Mouse (Mus musculus) cerebellum, adult 2 months (tissue): ENCODE data around the gene Bbs9. TPM values are rescaled to one million over a fixed set of nuclear protein-coding genes. Genes with fewer than 3 reads are reported as not detected.
A peak's percentile ranks its signal among the peaks of the same experiment; 100 is the strongest.

Experiments used
- DNase-seq, 2 experiments: peaks; one replicate each; pipeline ENCODE4 v3.0.0; 2021
- H3K27ac ChIP-seq: fragments of 200-500 bp; 2 replicates; pipeline ENCODE4 v1.5.1; 2012; ENCODE audit warnings: low read length, control low read depth, inconsistent platforms; ENCODE audit not compliant: insufficient read depth
- H3K27me3 ChIP-seq: fragments of 200-500 bp; 2 replicates; pipeline ENCODE4 v1.6.1; 2012; ENCODE audit warnings: inconsistent platforms, mild to moderate bottlenecking, low read length, moderate library complexity; ENCODE audit not compliant: control insufficient read depth, insufficient read depth
- H3K4me1 ChIP-seq: fragments of 200-500 bp; 2 replicates; pipeline ENCODE4 v1.6.1; 2011; ENCODE audit warnings: low read length; ENCODE audit not compliant: control insufficient read depth, insufficient read depth
- H3K4me3 ChIP-seq: fragments of 200-500 bp; replicated peaks from 2 replicates; pipeline ENCODE3; 2011; ENCODE audit warnings: mild to moderate bottlenecking, low read depth, low read length, control low read depth; ENCODE audit not compliant: insufficient read depth
- CTCF ChIP-seq: fragments of 200-500 bp; IDR thresholded peaks from 2 replicates; pipeline ENCODE4 v1.5.1; 2011; ENCODE audit warnings: low read depth, mild to moderate bottlenecking, control low read depth, low read length, moderate library complexity, borderline replicate concordance; ENCODE audit not compliant: insufficient read depth
- POLR2A ChIP-seq: fragments of 200-500 bp; IDR thresholded peaks from 2 replicates; pipeline ENCODE4 v1.6.1; 2011; ENCODE audit warnings: low read length, control low read depth, borderline replicate concordance; ENCODE audit not compliant: insufficient read depth
- WGBS: fragments of 180-500 bp; shearing (Covaris S2); methylation state at CpG from one replicate; pipeline ENCODE4 v1.1.7; 2018; 5-methylcytosine and 5-hydroxymethylcytosine counted together
- polyA plus RNA-seq: library from polyadenylated mRNA; depleted of rRNA; stranded (reverse); fragments of >200 nt; gene quantifications from 2 replicates; pipeline ENCODE4 v1.2.3, GENCODE M21; 2012

The Bbs9 gene
- polyA plus RNA-seq, 1 experiment, result 15.4 TPM

DNA sequence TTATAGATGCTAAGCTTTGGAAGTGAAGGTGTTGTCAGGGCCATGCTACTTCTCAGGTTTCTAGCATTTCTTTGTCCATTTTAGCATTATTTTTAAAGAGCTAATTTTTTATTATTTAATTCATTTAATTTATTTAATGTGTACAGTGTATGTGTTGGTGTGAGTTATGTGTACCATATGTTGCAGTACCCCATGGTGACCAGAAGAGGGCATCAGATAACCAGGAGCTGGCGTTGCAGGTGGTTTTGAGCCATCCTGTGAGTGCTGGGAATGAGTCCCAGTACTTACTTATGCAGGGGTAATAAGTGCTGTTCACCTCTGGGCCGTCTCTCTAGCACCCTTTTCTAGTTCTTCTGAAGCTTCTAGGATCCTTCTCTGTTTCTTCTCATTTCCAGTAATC is 19.6 kb downstream of the Bbs9 start:
- no peaks in the 10 kb centered on the region for H3K27me3 ChIP-seq
- DNase-seq, result no peak
- H3K4me1 ChIP-seq, result no peaks in the 10 kb centered on the region
- no peak overlapping the region for H3K4me3 ChIP-seq
- WGBS, result 85% methylated on average over 2 of the region's 2 CpGs
- TF ChIP-seq CTCF (no peak; the same call in 1 of the 2 replicates), POLR2A (no peak)
- no peak overlapping the region for H3K27ac ChIP-seq

DNA sequence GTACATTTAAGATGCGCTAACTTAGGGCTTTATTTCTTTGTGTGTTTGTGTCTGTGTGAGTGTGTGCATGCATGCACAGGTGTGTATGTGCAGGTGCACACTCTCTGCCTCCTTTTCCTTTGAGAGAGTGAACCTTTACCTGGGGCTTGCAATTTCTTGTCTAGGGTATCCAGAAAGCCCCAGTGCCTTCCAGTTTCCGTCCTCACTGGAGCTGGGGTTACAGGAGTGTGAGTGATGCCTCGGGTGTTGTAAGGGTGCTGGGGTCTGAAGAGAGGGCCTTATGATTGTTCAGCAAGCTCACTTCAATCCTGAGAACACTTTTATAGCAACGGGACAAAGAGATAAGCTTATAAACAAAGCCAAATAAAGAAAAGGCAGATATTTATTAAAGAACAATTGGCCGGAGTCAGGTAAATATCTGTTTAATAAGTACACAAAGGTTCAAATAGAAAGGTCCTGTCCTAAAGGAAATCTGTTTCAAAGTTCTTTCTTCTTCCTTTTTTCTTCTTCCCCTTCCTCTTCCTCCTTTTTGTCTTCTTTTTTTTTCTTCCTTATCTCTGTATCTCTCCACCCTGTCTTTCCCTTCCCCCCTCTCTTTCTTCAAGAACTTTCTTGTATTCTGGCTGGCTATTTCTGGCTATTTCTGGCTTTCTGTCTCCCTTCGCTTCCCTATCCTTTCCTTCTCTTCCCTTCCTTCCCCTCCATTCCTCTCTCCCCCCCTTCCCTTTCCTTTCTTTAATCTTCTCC is 21.7 kb downstream of the Bbs9 start:
- TF ChIP-seq POLR2A (no peak), CTCF (no peak)
- no peak for DNase-seq
- H3K4me1 ChIP-seq, result no peaks in the 10 kb centered on the region
- H3K27ac ChIP-seq, result no peak overlapping the region
- WGBS, result 88% methylated on average over 6 of the region's 6 CpGs
- H3K27me3 ChIP-seq, result no peaks in the 10 kb centered on the region
- H3K4me3 ChIP-seq, result no peak overlapping the region

DNA sequence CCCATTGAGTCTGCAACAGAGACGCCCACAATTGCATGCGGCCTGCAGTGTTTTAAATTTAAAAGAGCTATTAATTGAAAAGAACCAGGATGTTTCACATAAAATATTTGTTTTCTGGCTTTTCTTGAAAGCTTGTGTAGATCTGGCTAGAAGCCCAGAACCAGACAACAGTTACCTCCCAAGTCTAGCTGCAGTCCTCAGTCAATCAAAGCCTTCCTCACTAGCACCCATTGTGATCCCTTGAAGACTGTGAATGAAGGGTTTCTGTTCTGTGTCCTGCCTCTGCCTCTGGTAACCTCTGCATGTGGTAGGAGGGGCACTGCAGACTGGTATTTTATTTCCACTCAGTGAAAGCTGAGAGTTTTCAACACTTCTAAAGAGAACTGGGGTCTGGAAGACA is 27.5 kb downstream of the Bbs9 start:
- no peak for DNase-seq
- no peak overlapping the region for H3K27ac ChIP-seq
- no peak overlapping the region for H3K4me3 ChIP-seq
- no peaks in the 10 kb centered on the region for H3K27me3 ChIP-seq
- no peaks in the 10 kb centered on the region for H3K4me1 ChIP-seq
- 83% methylated on average over 2 of the region's 2 CpGs for WGBS
- TF ChIP-seq CTCF (no peak), POLR2A (no peak)

DNA sequence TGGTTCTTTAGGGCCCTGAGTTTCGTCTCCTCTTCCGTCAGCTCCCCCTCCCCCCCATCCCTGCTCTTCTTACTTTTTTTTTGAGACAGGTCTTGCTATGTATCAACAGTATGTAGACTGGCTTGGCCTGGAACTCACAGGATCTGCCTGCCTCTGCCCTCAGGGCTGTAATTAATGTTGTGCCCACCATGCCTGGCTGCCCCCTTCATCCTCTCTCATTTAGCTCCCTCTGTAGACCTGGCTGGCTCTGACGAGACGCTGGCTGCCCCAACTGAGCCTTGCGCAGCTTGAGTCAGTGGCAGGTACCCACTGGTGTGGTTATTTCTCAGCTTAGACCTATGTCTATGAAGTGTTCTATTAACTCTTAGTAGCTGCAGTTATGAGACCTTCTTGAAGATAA is 28.1 kb downstream of the Bbs9 start:
- no peaks in the 10 kb centered on the region for H3K27me3 ChIP-seq
- TF ChIP-seq CTCF, result no peak
- no peak for TF ChIP-seq POLR2A
- no peak for DNase-seq
- H3K4me1 ChIP-seq, result no peaks in the 10 kb centered on the region
- H3K4me3 ChIP-seq, result no peak overlapping the region
- no peak overlapping the region for H3K27ac ChIP-seq
- WGBS, result 80% methylated on average over 5 of the region's 5 CpGs

DNA sequence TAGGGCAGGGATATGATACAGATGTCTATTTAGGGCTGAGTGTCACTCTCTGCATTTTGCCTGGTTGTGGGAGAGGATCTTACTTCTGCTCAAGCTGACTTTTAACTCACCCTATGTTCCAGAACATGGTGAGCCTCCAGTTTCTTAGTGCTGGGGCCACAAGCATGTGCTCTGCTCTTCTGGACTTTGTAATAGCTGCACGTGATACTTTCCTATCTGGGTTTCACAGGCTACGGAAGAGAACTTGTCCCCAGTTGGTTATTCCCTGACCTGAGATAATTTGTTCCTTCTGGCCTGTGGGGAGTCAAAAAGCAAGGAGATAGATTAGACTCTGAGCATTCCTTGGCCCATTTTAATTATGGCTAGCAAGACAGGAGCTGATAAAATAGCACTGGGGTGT is 30.1 kb downstream of the Bbs9 start:
- Histone ChIP-seq H3K27ac (no peak overlapping the region), H3K4me1 (no peaks in the 10 kb centered on the region), H3K27me3 (no peaks in the 10 kb centered on the region), H3K4me3 (no peak overlapping the region)
- 92% methylated on average over 2 of the region's 2 CpGs for WGBS
- TF ChIP-seq CTCF, result no peak
- no peak for TF ChIP-seq POLR2A
- DNase-seq, result no peak

DNA sequence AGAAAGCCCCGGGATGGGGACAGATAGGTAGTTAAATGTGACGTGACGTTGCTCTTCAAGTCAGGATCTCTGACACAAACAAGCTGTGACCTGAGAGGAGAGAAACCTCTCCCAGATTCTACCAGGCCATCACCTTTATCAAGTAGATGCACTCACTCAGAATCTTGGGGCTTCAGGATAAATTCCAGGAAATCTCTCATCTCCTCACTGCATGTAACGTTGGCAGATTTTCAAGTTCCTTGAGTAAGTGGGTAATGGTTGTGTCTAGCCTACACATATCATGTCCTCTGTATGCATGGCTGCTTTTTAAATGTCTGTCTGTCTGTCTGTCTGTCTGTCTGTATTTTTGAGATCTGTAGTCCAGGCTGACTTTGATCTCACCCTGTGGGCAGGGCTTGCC is 39.6 kb downstream of the Bbs9 start:
- no peaks in the 10 kb centered on the region for H3K4me1 ChIP-seq
- no peak for DNase-seq
- WGBS, result 96% methylated on average over 4 of the region's 4 CpGs
- H3K27me3 ChIP-seq, result no peaks in the 10 kb centered on the region
- no peak overlapping the region for H3K4me3 ChIP-seq
- TF ChIP-seq CTCF, result no peak
- no peak for TF ChIP-seq POLR2A
- H3K27ac ChIP-seq, result no peak overlapping the region

DNA sequence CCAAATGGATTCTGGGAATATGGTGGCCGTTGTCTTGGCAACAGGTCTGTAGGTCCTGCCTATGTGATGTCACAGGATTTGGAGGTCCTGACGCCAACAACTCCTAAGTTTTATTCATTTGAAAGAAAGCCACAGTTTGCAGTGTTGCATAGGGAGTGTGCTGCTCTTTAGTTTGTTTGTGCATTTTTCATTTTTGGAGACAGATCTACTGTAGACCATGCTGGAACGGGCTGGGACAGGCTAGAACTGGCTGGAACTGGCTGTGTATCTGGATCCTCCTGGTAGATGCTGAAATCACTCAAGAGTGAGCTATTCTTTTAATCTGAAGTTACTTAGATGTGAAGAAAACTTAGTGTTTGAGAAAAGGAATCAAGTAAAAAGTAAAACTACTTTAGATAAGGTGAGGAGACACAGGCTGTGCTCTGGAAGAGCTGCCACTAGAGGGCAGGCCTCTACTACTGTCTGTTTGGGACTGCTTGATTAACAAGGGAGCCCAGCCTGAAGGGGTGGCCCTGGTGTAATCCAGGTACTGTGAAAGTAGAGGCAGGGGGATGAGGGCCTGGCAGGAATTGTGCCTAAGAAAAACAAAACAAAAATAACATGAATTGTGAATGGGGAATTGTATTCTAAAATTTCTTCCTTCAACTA is 43.0 kb downstream of the Bbs9 start:
- TF ChIP-seq POLR2A (no peak), CTCF (peak; percentile 62)
- Histone ChIP-seq H3K4me1 (no peaks in the 10 kb centered on the region), H3K27ac (no peak overlapping the region), H3K4me3 (no peak overlapping the region), H3K27me3 (no peaks in the 10 kb centered on the region)
- DNase-seq, result peak; percentile 17 to 25
- 98% methylated on average over 3 of the region's 3 CpGs for WGBS

DNA sequence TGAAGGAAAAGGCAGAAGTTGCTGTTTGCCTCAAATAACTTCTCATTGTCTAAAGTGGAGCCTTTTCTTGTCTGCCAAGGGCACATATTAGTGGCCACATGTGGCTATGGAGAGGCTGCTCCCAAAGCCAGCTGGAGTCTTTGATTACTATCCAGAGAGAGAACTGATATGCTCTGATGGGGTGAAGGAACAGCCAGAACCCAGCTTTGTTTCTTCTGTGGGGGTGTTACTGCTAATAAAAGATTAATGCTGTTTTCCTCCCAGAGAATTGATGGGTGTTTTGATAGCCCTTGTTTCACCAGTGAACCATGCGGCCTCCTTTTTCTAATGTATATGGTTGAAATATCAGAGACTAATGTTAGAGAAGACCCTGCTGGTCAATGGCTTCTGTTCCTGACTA is 47.9 kb downstream of the Bbs9 start:
- whole genome bisulfite sequencing, result 95% methylated on average over 1 of the region's 1 CpGs
- no peak overlapping the region for H3K27ac ChIP-seq
- H3K4me3 ChIP-seq, result no peak overlapping the region
- H3K4me1 ChIP-seq, result no peaks in the 10 kb centered on the region
- TF ChIP-seq CTCF (no peak), POLR2A (no peak)
- H3K27me3 ChIP-seq, result no peaks in the 10 kb centered on the region
- no peak for DNase-seq
